Mouse (Mus musculus) embryonic facial prominence, embryonic 14.5 days (tissue): ENCODE data around the gene Thap4. TPM values are rescaled to one million over a fixed set of nuclear protein-coding genes. Genes with fewer than 3 reads are reported as not detected.
A peak's percentile ranks its signal among the peaks of the same experiment; 100 is the strongest.
"Not testable (repeated sequence)": the region's sequence is repeated elsewhere in the genome, so short reads cannot be mapped to it uniquely, and the experiment has no call there.

ENCODE experiments used
- ATAC-seq: fragments of 200-750 bp; cut with Nextera tagmentation; 2 replicates; pipeline ENCODE4 v1.8.0; 2017; ENCODE audit warnings: low read depth, moderate number of reproducible peaks, moderate TSS enrichment
- DNase-seq: peaks from one replicate; pipeline ENCODE4 v3.0.0-alpha.2; 2015; ENCODE audit warnings: low spot score
- H3K27ac ChIP-seq: fragments of 300-500 bp; sonication (generic); replicated peaks from 2 replicates; pipeline ENCODE4 v1.5.1; 2014; ENCODE audit warnings: low read depth, mild to moderate bottlenecking, low read length, moderate library complexity
- H3K27me3 ChIP-seq: fragments of 300-500 bp; sonication (generic); replicated peaks from 2 replicates; pipeline ENCODE4 v1.6.1; 2014; ENCODE audit warnings: low read length; ENCODE audit not compliant: control insufficient read depth, insufficient read depth
- H3K36me3 ChIP-seq: fragments of 300-500 bp; sonication (generic); 2 replicates; pipeline ENCODE4 v1.6.1; 2014; ENCODE audit warnings: low read length, mixed read lengths; ENCODE audit not compliant: control insufficient read depth, insufficient read depth
- H3K4me1 ChIP-seq: fragments of 300-500 bp; sonication (generic); 2 replicates; pipeline ENCODE4 v1.6.1; 2014; ENCODE audit warnings: antibody characterized with exemption, low read length; ENCODE audit not compliant: control insufficient read depth, insufficient read depth
- H3K4me2 ChIP-seq: fragments of 300-500 bp; sonication (generic); 2 replicates; pipeline ENCODE4 v1.6.1; 2014; ENCODE audit warnings: low read depth, mild to moderate bottlenecking, low read length, moderate library complexity, mixed read lengths
- H3K4me3 ChIP-seq: fragments of 300-500 bp; sonication (generic); 2 replicates; pipeline ENCODE4 v1.5.1; 2014; ENCODE audit warnings: low read depth, mild to moderate bottlenecking, low read length
- H3K9ac ChIP-seq: fragments of 300-500 bp; sonication (generic); 2 replicates; pipeline ENCODE4 v1.6.1; 2014; ENCODE audit warnings: low read depth, mild to moderate bottlenecking, low read length, moderate library complexity, mixed read lengths
- H3K9me3 ChIP-seq: fragments of 300-500 bp; sonication (generic); 2 replicates; pipeline ENCODE4 v1.6.1; 2016; ENCODE audit warnings: low read length; ENCODE audit not compliant: control insufficient read depth
- whole genome bisulfite sequencing: fragments of 180-500 bp; shearing (Covaris S2); extraction: QIAGEN DNeasy Blood & Tissue Kit; methylation state at CpG from one replicate; pipeline ENCODE4 v1.1.7; 2014; 5-methylcytosine and 5-hydroxymethylcytosine counted together
- polyA plus RNA-seq: library from polyadenylated mRNA; unstranded; fragments of >200 nt; fragmentation: Nextera tagmentation; extraction: Ambion mirVana; gene quantifications from 2 replicates; pipeline ENCODE4 v1.2.1, GENCODE M21; 2014

Gene Thap4
- polyA plus RNA-seq, 1 experiment from 2014 or later, result 44.9 TPM

- DNase-seq (peak; percentile 54), ATAC-seq (no peak)
- H3K4me3 ChIP-seq, result no peak overlapping the region
- no peak overlapping the region for H3K27ac ChIP-seq
- H3K9ac ChIP-seq, result no peak overlapping the region
- no peak overlapping the region for H3K4me2 ChIP-seq
- WGBS, result 55% methylated on average over 7 of the region's 7 CpGs
- no peaks in the 10 kb centered on the region for H3K36me3 ChIP-seq
- H3K4me1 ChIP-seq, result no peaks in the 10 kb centered on the region
- no peaks in the 10 kb centered on the region for H3K27me3 ChIP-seq
- no peaks in the 10 kb centered on the region for H3K9me3 ChIP-seq
Observed at GRCm38 (mm10) chr1:93679889-93680568, 74.6 kb downstream of the Thap4 start.

- Histone ChIP-seq H3K36me3 (no peaks in the 10 kb centered on the region), H3K9me3 (no peaks in the 10 kb centered on the region), H3K27me3 (no peaks in the 10 kb centered on the region), H3K4me1 (no peaks in the 10 kb centered on the region), H3K4me3 (no peak overlapping the region), H3K9ac (no peak overlapping the region), H3K4me2 (no peak overlapping the region), H3K27ac (no peak overlapping the region)
- peak; percentile 24 for DNase-seq
- WGBS, result 62% methylated on average over 2 of the region's 2 CpGs
- ATAC-seq, result no peak
Observed at GRCm38 (mm10) chr1:93678386-93678785, 76.3 kb downstream of the Thap4 start.

- Histone ChIP-seq H3K27ac (no peak overlapping the region), H3K9ac (no peak overlapping the region), H3K9me3 (no peaks in the 10 kb centered on the region), H3K4me2 (no peak overlapping the region), H3K27me3 (no peaks in the 10 kb centered on the region), H3K36me3 (no peaks in the 10 kb centered on the region), H3K4me1 (no peaks in the 10 kb centered on the region; the same call in 1 of the 2 replicates), H3K4me3 (no peak overlapping the region)
- 90% methylated on average over 5 of the region's 5 CpGs for WGBS
- no peak for ATAC-seq
- no peak for DNase-seq
Observed at GRCm38 (mm10) chr1:93672682-93673081, 82.0 kb downstream of the Thap4 start.

- Histone ChIP-seq H3K9ac (no peak overlapping the region), H3K4me1 (no peaks in the 10 kb centered on the region; the same call in 1 of the 2 replicates), H3K27ac (no peak overlapping the region), H3K27me3 (no peaks in the 10 kb centered on the region), H3K4me3 (no peak overlapping the region), H3K36me3 (no peaks in the 10 kb centered on the region), H3K9me3 (no peaks in the 10 kb centered on the region), H3K4me2 (no peak overlapping the region)
- DNase-seq, result no peak
- ATAC-seq, result no peak
Observed at GRCm38 (mm10) chr1:93669941-93670340, 84.7 kb downstream of the Thap4 start.

GRCm38 (mm10) chr1:93668791-93669548 is 85.7 kb downstream of the Thap4 start:
- peak overlapping the region; percentile 24; the same call in 1 of the 2 replicates for H3K27ac ChIP-seq
- WGBS, result 11% methylated on average over 16 of the region's 17 CpGs
- ATAC-seq (peak; percentile 89), DNase-seq (peak; percentile 90)
- peak overlapping the region; percentile 57 for H3K9ac ChIP-seq
- peak overlapping the region; percentile 31 for H3K4me3 ChIP-seq
- H3K36me3 ChIP-seq, result no peaks in the 10 kb centered on the region
- H3K4me2 ChIP-seq, result peak overlapping the region; percentile 53
- no peaks in the 10 kb centered on the region for H3K9me3 ChIP-seq
- no peaks in the 10 kb centered on the region; the same call in 1 of the 2 replicates for H3K4me1 ChIP-seq
- H3K27me3 ChIP-seq, result no peaks in the 10 kb centered on the region

GRCm38 (mm10) chr1:93667760-93668400 is 86.8 kb downstream of the Thap4 start:
- Histone ChIP-seq H3K4me3 (no peak overlapping the region), H3K9ac (no peak overlapping the region), H3K4me1 (no peaks in the 10 kb centered on the region; the same call in 1 of the 2 replicates), H3K36me3 (no peaks in the 10 kb centered on the region), H3K27me3 (no peaks in the 10 kb centered on the region), H3K27ac (no peak overlapping the region), H3K4me2 (no peak overlapping the region; the same call in 1 of the 2 replicates), H3K9me3 (no peaks in the 10 kb centered on the region)
- ATAC-seq, result no peak
- 30% methylated on average over 13 of the region's 13 CpGs for WGBS
- DNase-seq, result no peak

GRCm38 (mm10) chr1:93658559-93658958 is 96.1 kb downstream of the Thap4 start, which contains the start of gene Stk25:
Stk25 (minus strand) TSS chr1:93658659.
- not testable (repeated sequence) for H3K36me3 ChIP-seq, H3K9ac ChIP-seq, H3K4me1 ChIP-seq, H3K27me3 ChIP-seq, H3K4me3 ChIP-seq, H3K9me3 ChIP-seq, ATAC-seq, H3K4me2 ChIP-seq, DNase-seq, H3K27ac ChIP-seq

- Histone ChIP-seq H3K9ac (no peak overlapping the region), H3K4me2 (no peak overlapping the region), H3K36me3 (no peaks in the 10 kb centered on the region), H3K27ac (no peak overlapping the region), H3K9me3 (0 out of 2 replicates have a peak, but pooled peaks cover 5% of the 10 kb centered on the region), H3K27me3 (no peaks in the 10 kb centered on the region), H3K4me1 (no peaks in the 10 kb centered on the region), H3K4me3 (no peak overlapping the region)
- ATAC-seq (no peak), DNase-seq (no peak)
- WGBS, result 75% methylated on average over 5 of the region's 5 CpGs
Observed at GRCm38 (mm10) chr1:93657025-93657360, 97.7 kb downstream of the Thap4 start.
